Mouse (Mus musculus) 416B (cell line): ENCODE measurements around the gene Pdzrn3.

ENCODE experiments used
- DNase-seq: peaks from one replicate; pipeline ENCODE4 v3.0.0; 2011; ENCODE audit warnings: low read depth

The Pdzrn3 gene

DNA sequence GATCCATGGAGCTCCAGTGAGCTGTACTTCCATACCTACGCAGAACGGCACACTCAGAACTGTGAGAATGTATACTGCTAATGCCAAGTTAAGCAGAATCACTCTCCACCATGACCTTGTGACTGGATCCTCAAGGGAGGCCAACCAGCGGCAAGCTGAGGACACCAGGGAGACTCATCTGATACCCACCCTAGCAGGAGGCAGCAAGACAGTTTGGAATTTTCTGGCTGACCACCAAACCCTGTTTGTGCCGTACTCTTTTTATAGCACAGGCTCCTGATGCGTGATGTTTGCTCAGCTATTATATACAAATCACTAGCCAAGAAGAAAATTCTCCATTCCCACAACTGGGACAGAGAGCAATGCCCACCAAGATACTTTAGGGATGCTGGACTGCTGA is 50.0 kb downstream of the Pdzrn3 start:
- no peak for DNase-seq

GRCm38 (mm10) chr6:101327196-101327595 is 50.5 kb downstream of the Pdzrn3 start:
- DNase-seq = no peak

- no peak for DNase-seq
These were observed 51.7 kb downstream of the Pdzrn3 start for GRCm38 (mm10) chr6:101325842-101326639.

DNA sequence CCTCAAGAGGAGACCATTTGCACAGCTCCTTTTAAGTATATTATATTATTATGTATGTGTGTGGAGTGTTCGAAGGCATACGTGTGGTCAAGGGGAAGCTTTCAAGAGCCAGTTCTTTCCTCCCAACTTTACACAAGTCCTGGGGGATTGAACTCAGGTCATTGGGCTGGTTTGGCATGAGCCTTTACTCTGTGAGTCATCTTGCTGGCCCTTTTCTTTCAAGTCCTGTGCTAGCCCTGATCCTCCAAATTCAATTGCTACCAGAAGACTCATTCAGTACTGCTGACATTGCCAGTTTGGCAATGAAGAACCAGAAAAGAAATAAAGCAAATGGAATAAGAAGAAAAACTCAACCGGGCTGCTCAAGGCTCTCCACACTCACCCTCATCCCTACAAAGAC is 55.1 kb downstream of the Pdzrn3 start:
- DNase-seq = no peak

DNA sequence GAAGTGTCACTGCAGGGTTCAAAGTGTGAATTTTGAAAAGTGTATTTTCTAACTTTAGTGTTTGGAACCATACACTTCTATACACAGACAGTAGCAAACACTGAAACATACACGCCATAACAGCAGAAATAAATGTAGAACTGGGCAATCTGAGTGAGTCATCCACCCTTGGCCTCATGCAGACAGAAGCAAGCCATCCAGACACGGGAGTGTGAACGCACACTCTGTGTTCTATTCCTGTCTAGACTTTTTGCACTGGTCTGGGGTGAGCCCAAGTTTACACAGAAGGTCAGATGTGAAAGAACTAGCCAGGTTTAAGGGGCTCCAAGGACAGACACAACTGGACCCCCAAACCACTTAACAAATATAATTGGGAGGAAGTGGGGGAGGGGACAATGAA is 57.3 kb downstream of the Pdzrn3 start:
- DNase-seq = no peak

DNA sequence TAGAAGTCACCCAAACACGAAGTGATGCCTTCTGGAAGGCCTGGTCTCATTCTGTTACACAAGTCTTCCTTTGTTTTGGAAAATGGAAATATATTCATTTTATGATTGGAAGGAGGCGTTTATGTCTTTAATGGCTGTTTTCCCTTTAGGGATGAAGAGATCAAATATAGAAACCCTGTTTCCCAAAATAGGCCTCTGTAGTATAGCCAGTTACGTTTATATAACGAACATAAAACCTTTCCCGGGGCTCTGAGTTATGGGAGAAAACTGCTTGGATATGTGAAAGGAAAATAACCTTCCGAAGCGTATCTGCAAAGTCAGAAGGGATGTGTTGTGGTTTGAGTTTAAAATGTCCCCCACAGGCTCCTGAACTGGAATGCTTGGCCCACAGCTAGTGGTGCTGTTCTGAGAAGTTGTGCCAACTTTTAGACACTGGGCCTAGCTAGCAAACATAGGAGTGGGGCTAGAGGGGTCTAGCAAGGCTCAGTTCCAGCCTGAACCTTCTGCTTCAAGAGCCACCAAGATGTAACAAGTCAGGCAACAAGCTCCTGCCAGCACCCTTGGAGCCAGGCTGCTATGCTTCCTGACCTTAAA is 58.2 kb downstream of the Pdzrn3 start:
- no peak for DNase-seq

- no peak for DNase-seq
These were observed 59.2 kb downstream of the Pdzrn3 start for GRCm38 (mm10) chr6:101318530-101318929.

GRCm38 (mm10) chr6:101311446-101311845 is 66.3 kb downstream of the Pdzrn3 start:
- no peak for DNase-seq

GRCm38 (mm10) chr6:101310491-101310890 is 67.2 kb downstream of the Pdzrn3 start:
- no peak for DNase-seq

DNA sequence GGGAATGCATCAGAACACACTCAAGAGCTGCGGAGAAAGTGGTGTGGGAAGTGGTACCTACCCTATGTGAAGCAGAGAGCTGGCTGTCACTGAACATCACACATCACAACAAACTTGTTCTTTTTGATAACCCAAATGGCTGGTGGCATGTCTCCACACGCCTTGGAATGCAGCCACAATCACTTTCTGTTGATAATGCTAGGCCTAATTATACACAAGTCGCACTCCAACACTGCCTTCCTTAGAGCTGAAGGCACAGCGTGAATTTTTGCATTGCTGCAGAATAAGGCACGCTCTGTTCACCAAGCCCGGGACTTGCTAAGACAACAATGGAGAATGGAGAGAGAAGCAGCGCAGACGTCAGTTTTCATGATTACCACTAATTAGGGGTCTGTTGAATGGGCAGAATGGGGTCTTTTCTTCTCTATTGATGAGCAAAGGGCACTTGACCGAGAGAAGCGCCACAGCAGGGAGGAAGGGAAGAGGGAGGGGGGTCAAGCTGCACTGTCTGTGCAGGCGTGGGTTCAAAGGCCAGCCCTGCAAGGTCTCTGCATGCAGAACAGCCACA is 69.6 kb downstream of the Pdzrn3 start:
- DNase-seq = no peak

GRCm38 (mm10) chr6:101306834-101307233 is 70.9 kb downstream of the Pdzrn3 start:
- DNase-seq = no peak

DNA sequence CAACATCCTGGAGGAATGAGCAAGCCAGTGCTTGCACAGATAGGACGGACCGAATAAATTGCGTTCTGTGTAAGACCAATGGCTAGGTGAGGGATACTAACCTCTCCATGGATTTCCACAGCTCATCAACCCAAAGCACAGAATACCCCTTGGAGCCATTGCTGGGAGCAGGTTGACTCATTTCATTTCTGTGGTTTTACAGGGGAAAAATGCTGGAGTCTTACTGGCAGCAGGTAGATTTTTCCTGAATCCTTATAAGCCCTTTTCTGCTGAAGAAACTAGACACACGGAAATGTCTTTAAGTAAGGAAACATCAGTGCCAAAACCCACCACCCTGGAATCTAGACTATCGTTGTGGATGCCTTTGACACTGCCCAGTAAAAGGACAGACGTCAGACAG is 72.2 kb downstream of the Pdzrn3 start:
- DNase-seq = no peak

- DNase-seq = no peak
These were observed 73.5 kb downstream of the Pdzrn3 start for GRCm38 (mm10) chr6:101303959-101304738.

- DNase-seq = no peak
These were observed 74.2 kb downstream of the Pdzrn3 start for GRCm38 (mm10) chr6:101303501-101303900.

GRCm38 (mm10) chr6:101301154-101301553 is 76.5 kb downstream of the Pdzrn3 start:
- no peak for DNase-seq

DNA sequence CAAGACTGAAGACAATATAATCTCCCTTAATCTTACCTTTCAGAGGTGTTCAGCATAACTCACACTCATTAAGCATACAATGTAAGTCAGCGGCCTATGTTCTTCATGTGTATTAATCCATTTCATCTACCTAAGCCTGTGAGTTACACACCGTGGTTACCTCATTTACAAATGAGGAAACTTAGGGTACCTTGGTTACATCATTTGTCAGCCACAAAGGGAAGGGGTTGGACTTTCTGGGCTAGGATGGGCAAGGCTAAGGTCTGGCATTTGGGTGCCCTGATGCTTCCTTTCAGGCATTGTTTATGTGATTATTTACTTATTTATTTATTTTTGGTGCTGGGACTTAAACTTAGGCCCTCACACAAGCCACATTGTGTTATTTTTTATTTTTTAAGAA is 78.3 kb downstream of the Pdzrn3 start:
- no peak for DNase-seq

DNA sequence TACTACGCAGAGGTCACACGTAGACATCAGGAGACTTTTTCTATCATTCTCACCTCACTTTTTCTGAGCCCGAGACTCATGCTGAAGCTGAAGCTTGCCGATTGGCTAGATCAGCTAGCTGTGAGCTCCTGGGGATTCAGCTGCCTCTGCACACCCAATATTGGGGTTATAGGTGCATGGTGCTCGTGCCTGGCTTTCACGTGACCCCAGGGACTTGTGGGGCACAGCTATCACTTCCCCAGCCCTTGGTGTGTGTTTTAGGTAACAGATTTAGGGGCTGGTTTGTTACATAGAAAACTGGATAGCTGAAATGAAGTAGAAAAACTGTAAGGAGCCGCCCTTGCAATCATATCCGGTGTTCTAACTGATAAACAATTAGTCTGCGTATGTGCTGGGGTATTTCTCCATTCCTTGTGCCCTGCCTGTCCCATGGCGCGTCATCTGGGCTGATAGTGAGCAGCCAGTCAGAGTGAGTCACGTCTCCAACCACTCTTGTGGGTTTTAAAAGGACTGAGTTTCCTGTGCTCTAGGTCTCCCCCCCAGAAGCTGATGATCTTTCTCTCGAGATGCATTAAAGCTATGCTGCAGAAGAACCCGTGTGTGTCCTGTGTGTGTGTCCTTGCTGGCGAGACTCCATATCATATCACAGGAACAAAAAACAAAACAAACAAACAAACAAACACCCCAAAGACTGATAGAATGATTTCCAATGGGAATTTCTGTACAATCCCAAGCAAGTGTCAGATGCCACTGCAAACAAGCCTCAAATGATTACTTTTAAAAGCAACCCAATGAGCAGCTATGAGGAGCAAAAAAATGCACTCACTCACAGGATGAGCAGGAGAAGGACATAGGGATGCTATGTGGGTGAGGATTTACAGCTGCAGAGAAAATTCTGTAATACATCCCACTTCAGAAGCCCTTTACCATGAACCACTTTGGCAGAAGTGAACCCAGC is 79.9 kb downstream of the Pdzrn3 start:
- DNase-seq = no peak

DNA sequence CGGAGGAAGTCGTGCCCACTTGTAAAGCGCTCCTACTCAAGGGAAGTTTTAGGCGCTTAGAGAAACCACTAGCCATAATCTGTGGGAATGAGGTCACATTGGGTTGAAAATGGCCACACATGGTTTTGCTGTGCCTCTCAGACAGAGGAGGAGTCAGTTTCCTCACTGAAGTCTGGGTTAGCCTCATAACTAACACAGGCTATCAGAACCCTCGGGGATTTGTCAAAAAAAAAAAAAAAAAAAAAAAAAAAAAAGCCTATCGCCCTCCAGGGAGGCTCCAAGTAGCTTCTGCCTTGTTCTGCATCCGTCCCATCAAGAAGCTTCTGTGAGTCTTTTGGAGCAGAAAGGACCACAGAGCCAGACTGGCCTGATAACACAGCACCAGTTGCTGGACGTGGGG is 80.7 kb downstream of the Pdzrn3 start:
- DNase-seq = no peak

DNA sequence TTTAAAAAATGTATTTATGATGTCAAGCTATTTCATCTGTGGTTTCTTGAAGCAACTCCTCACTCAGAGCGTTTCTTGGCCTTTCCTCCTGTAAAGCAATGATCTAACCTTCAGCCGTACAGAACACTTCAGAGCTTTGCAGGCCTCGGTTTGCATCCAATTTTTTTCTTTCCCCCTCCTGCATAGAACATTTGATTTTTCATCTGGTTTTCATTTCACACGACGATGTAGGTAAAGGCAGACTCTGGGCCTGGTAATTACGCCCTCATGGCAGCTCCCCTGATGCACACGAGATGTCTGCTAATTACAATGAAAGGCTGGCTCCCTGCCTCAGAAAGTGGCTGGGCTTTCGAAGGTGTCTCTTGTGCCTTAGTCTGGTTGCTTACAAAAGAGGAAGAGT is 81.4 kb downstream of the Pdzrn3 start:
- no peak for DNase-seq

DNA sequence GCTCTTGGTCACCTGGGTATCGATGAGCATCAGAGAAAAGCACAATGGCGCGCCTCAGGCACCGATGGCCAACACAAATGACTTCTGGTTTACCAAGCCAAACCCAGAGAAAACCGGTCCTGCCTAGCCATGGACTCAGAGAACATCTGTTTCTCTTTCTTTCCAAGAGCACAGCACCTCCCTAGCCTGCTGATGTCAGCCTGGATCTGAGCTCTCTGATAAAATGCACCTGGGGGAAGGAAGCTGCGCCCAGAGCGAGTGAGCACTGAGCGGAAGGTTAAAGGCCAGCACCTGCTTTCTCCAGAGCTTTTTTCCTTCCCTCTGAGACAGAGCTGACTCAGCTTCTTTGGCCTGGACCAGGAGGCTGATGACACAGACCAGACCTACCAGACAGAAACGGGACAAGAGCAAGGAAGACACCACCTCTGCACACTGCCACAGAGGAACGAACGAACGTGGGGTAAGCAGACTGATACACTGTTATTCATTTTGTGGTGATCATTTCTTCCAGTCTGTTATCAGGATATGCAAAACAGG is 84.6 kb downstream of the Pdzrn3 start:
- no peak for DNase-seq

- no peak for DNase-seq
These were observed 85.8 kb downstream of the Pdzrn3 start for GRCm38 (mm10) chr6:101291944-101292343.
